Mouse (Mus musculus): ENCODE results near the gene Raver2.

Raver2 gene

GRCm38 (mm10) chr4:101174916-101175625 is 106.3 kb downstream of the Raver2 start:
- DNase-seq (ENCODE audit: inconsistent ontology term) = no peak

- DNase-seq (ENCODE audit: inconsistent ontology term) = no peak
These were observed 107.3 kb downstream of the Raver2 start for GRCm38 (mm10) chr4:101176123-101176522.

- no peak for DNase-seq (ENCODE audit: inconsistent ontology term)
These were observed 109.0 kb downstream of the Raver2 start for GRCm38 (mm10) chr4:101177796-101178195.

- DNase-seq (ENCODE audit: inconsistent ontology term) = no peak
These were observed 110.3 kb downstream of the Raver2 start for GRCm38 (mm10) chr4:101179076-101179475.

- no peak for DNase-seq (ENCODE audit: inconsistent ontology term)
These were observed 111.1 kb downstream of the Raver2 start for GRCm38 (mm10) chr4:101179836-101180235.

GRCm38 (mm10) chr4:101180681-101181080 is 111.9 kb downstream of the Raver2 start:
- no peak for DNase-seq (ENCODE audit: inconsistent ontology term)

GRCm38 (mm10) chr4:101182603-101183011 is 113.8 kb downstream of the Raver2 start:
- DNase-seq (ENCODE audit: inconsistent ontology term) = no peak

- DNase-seq (ENCODE audit: inconsistent ontology term) = no peak
These were observed 116.4 kb downstream of the Raver2 start for GRCm38 (mm10) chr4:101185216-101185615.

- no peak for DNase-seq (ENCODE audit: inconsistent ontology term)
These were observed 117.8 kb downstream of the Raver2 start for GRCm38 (mm10) chr4:101186591-101186990.

GRCm38 (mm10) chr4:101187381-101187780 is 118.6 kb downstream of the Raver2 start:
- no peak for DNase-seq (ENCODE audit: inconsistent ontology term)

GRCm38 (mm10) chr4:101192241-101192976 is 123.6 kb downstream of the Raver2 start:
- no peak for DNase-seq (ENCODE audit: inconsistent ontology term)

- DNase-seq (ENCODE audit: inconsistent ontology term) = no peak
These were observed 125.4 kb downstream of the Raver2 start for GRCm38 (mm10) chr4:101194170-101194569.

GRCm38 (mm10) chr4:101196407-101196806 is 127.6 kb downstream of the Raver2 start:
- peak; percentile 25 for DNase-seq (ENCODE audit: inconsistent ontology term)

GRCm38 (mm10) chr4:101197421-101198170 is 128.8 kb downstream of the Raver2 start:
- no peak for DNase-seq (ENCODE audit: inconsistent ontology term)

- peak; percentile 58 for DNase-seq (ENCODE audit: inconsistent ontology term)
These were observed 129.6 kb downstream of the Raver2 start for GRCm38 (mm10) chr4:101198333-101198732.

- no peak for DNase-seq (ENCODE audit: inconsistent ontology term)
These were observed 130.8 kb downstream of the Raver2 start for GRCm38 (mm10) chr4:101199433-101200081.
